Mouse (Mus musculus): Measurements from ENCODE around the gene Sp2. TPM values are rescaled to one million over a fixed set of nuclear protein-coding genes. Genes with fewer than 3 reads are reported as not detected.
A peak's percentile ranks its signal among the peaks of the same experiment; 100 is the strongest.

Gene Sp2
- polyA plus RNA-seq, 1 experiment from 2014 or later, result 10.6 TPM

DNA sequence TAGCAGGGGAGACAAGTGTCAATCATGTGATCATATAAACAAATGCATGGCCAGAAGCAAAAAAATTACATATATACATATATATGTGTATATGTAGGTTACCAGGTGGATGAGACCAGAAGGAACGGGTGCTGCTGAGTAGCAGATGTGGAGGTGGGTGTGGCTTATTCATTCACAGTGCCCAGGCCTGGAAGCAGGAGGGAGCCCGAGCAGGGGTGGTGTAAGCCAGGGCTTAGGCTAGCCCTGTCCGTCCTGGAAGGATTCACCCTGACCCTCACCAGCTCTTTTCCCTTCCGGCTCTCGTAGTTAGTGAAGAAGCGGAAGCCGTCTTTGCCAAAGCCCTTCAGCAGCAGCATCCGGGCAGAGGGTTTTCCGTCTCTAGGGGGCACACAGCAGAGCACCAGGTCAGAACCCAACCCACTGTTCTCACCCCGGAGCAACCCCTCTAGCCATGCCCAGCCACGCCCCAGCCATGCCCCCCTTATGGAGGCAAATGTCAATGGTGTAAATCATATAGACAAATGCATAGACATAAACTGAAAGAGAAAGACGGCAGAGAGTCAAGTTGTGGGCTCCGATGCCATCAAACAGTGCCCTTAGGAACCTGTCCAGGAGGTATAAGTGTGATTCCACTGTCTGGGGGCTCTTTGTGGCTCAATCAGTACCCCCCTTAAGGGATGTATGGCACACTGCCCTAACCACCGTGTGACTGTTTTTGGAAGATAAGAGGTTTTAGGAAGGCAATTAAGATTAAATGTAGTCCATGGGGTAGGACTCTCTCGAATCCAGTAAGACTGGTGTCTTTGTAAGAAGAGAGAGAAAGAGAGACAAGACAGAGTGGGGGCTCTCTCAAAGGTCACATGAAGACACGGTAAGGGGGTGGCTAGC is 41.9 kb downstream of the Sp2 start:
- ATAC-seq (no peak), DNase-seq (ENCODE audit: low spot score) (no peak)
- Histone ChIP-seq H3K27ac (ENCODE audit: low read length) (no peak overlapping the region), H3K4me2 (replicated peaks; ENCODE audit: low read depth, low read length) (no peak overlapping the region), H3K9me3 (ENCODE audit: low read length) (no peaks in the 10 kb centered on the region), H3K27me3 (replicated peaks; ENCODE audit: insufficient read depth, low read length) (no peaks in the 10 kb centered on the region), H3K9ac (replicated peaks; ENCODE audit: low read depth) (no peak overlapping the region), H3K36me3 (ENCODE audit: insufficient read depth, low read length) (no peaks in the 10 kb centered on the region), H3K4me3 (ENCODE audit: low read depth, low read length) (no peak overlapping the region), H3K4me1 (ENCODE audit: insufficient read depth, low read depth, low read length) (peaks cover 6% of the 10 kb centered on the region; the same call in 1 of the 2 replicates)
- 71% methylated on average over 16 of the region's 16 CpGs for WGBS
- no peak for TF ChIP-seq EP300 (IDR thresholded peaks at IDR 0.05)
- no peak for TF ChIP-seq CTCF (IDR thresholded peaks at IDR 0.05)

DNA sequence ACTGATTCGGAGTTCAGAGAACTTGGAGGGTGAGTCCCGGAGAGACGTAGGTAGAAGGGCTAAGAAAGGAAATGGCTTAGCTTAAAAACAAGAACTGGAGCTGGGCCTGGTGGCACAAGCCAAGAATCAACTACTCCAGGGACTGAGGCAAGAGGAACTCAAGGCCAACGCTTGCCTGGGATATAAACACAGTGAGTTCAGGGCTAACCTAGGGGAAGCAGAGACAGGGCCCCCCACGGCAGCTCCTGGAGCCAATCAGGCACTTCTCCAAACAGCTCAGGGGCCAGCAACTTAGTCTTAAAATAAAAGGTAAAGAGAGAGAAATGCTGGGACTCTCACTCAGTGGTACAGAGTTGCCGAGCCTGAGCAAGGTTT is 44.3 kb downstream of the Sp2 start:
- no peak for ATAC-seq
- peak overlapping the region; percentile 11 for H3K27ac ChIP-seq (ENCODE audit: low read length)
- TF ChIP-seq EP300 (IDR thresholded peaks at IDR 0.05) (no peak), CTCF (IDR thresholded peaks at IDR 0.05) (no peak)
- H3K36me3 ChIP-seq (ENCODE audit: insufficient read depth, low read length), result no peaks in the 10 kb centered on the region
- H3K9me3 ChIP-seq (ENCODE audit: low read length), result no peaks in the 10 kb centered on the region
- 69% methylated on average over 6 of the region's 6 CpGs for WGBS
- no peak overlapping the region for H3K4me2 ChIP-seq (replicated peaks; ENCODE audit: low read depth, low read length)
- H3K9ac ChIP-seq (replicated peaks; ENCODE audit: low read depth), result no peak overlapping the region
- H3K27me3 ChIP-seq (replicated peaks; ENCODE audit: insufficient read depth, low read length), result no peaks in the 10 kb centered on the region
- peaks cover 8% of the 10 kb centered on the region; the same call in 1 of the 2 replicates for H3K4me1 ChIP-seq (ENCODE audit: insufficient read depth, low read depth, low read length)
- DNase-seq (ENCODE audit: low spot score), result no peak
- H3K4me3 ChIP-seq (ENCODE audit: low read depth, low read length), result no peak overlapping the region

DNA sequence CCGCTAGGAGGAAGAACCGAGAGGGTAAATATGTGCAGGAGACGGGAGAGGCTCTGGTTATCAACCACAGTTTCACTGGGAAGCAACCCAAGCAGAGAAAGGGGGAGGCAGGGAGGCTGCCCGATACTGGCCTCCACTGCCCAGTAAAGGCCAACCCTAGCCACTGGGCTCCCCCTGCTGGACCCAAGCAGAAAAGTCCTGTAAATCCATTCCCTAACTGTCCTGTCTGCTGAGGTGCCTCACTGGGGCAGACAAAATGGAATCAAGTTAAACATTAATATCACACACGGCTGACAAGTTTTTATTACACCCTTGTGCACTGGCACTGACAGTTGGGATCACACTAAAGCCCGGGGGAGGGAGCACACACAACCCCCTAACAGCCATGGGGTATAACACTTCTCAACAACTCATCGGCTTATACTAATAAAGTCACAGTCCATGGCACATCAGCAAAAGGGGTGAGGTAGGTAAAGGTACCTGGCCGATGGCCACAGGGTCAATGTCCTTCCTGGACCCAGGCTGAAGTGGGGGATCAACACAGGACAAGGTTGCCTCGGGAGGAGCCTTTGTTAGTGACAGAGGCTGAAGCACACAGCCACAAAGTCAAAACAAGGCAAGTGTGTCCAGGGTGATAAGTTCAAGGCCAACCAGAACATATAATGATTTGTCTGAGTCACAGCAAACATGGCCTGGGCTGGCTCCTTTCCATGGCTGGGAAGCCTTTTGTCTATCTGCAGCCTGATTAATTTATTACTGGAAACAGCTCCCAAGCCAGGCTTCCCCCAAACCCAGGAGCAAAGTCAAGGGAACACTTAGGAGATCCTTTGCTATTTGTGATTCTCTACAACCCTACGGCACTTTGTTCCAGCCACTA is 45.0 kb downstream of the Sp2 start:
- 41% methylated on average over 10 of the region's 10 CpGs for WGBS
- TF ChIP-seq EP300 (IDR thresholded peaks at IDR 0.05), result peak; percentile 68; the same call in 1 of the 2 replicates
- peak; percentile 88 for TF ChIP-seq CTCF (IDR thresholded peaks at IDR 0.05)
- Histone ChIP-seq H3K4me3 (ENCODE audit: low read depth, low read length) (no peak overlapping the region), H3K4me2 (replicated peaks; ENCODE audit: low read depth, low read length) (no peak overlapping the region), H3K36me3 (ENCODE audit: insufficient read depth, low read length) (no peaks in the 10 kb centered on the region), H3K9ac (replicated peaks; ENCODE audit: low read depth) (no peak overlapping the region), H3K4me1 (ENCODE audit: insufficient read depth, low read depth, low read length) (peaks cover 5% of the 10 kb centered on the region; the same call in 1 of the 2 replicates), H3K9me3 (ENCODE audit: low read length) (no peaks in the 10 kb centered on the region), H3K27me3 (replicated peaks; ENCODE audit: insufficient read depth, low read length) (no peaks in the 10 kb centered on the region), H3K27ac (ENCODE audit: low read length) (peak overlapping the region; percentile 54)
- peak; percentile 88 for DNase-seq (ENCODE audit: low spot score)
- ATAC-seq, result peak; percentile 59

DNA sequence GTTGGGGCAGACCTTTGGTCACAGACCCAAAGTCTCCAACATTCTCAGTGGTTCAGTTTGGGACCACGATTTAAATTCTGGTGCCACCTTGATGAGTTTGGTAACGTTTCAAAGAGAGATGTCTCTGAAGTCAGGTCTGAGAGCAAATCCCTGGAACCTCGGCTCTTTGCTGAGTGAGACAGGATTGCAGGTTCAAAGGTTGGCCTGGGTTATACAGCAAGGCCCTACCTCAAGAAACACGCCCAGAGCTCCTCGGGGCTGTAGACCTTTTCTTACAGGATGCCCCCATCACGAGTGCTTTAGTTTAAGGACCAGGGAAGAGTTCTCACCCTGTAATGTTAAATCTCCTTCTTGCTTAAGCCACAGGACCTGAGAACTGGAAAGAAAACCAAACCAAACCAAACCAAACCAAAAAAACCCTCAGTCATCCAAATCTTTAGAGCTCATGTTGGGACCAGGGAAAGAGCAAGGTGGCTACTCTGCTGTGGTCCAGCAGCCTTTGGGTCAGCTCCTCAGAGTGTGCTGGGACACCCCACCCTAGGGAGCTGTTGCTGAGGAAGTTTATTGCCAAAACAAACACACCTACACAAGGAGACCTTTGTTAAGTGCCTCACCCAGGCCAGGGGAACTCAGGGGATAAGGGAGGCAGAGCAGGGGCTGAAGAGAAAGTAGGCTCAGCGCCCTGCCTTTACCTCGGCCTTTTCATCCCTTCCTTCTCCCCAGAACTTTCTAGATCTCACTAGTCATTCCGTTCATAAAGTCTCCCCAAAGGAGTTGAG is 46.7 kb downstream of the Sp2 start:
- ATAC-seq (no peak), DNase-seq (ENCODE audit: low spot score) (peak; percentile 67)
- Histone ChIP-seq H3K27me3 (replicated peaks; ENCODE audit: insufficient read depth, low read length) (no peaks in the 10 kb centered on the region), H3K9ac (replicated peaks; ENCODE audit: low read depth) (no peak overlapping the region), H3K36me3 (ENCODE audit: insufficient read depth, low read length) (no peaks in the 10 kb centered on the region), H3K4me3 (ENCODE audit: low read depth, low read length) (no peak overlapping the region), H3K4me1 (ENCODE audit: insufficient read depth, low read depth, low read length) (peaks cover 5% of the 10 kb centered on the region; the same call in 1 of the 2 replicates), H3K4me2 (replicated peaks; ENCODE audit: low read depth, low read length) (no peak overlapping the region), H3K27ac (ENCODE audit: low read length) (peak overlapping the region; percentile 54; the same call in 1 of the 2 replicates), H3K9me3 (ENCODE audit: low read length) (no peaks in the 10 kb centered on the region)
- TF ChIP-seq EP300 (IDR thresholded peaks at IDR 0.05), result no peak
- TF ChIP-seq CTCF (IDR thresholded peaks at IDR 0.05), result no peak
- 62% methylated on average over 9 of the region's 9 CpGs for WGBS

DNA sequence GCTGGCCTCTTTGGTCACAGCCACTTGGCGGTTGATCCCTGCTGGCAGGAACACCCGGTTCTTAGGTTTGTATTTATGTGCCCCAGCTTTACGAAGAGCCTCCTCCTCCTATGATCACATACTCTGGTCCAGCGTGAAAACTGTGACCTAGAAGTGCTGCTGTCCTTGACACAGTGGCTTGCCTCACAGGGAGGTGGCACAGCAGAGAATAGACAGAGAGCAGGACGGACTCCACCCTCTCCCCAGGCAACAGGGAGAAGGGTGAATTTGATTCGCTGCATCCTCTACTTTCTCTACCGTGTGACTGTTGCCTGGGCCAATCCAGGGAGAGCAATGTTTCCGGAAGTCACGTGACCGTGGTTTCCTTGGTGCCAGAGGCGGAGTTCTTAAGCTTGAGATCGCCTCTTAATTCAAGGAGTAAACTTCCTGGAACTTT is 47.8 kb downstream of the Sp2 start:
- WGBS, result 19% methylated on average over 12 of the region's 12 CpGs
- peak; percentile 98 for DNase-seq (ENCODE audit: low spot score)
- H3K27ac ChIP-seq (ENCODE audit: low read length), result peak overlapping the region; percentile 63

More for the DNA sequence above, 47.8 kb downstream of the Sp2 start:
- Histone ChIP-seq H3K27me3 (replicated peaks; ENCODE audit: insufficient read depth, low read length) (no peaks in the 10 kb centered on the region), H3K4me2 (replicated peaks; ENCODE audit: low read depth, low read length) (peak overlapping the region; percentile 36), H3K4me1 (ENCODE audit: insufficient read depth, low read depth, low read length) (peaks cover 5% of the 10 kb centered on the region; the same call in 1 of the 2 replicates), H3K4me3 (ENCODE audit: low read depth, low read length) (no peak overlapping the region), H3K9ac (replicated peaks; ENCODE audit: low read depth) (no peak overlapping the region), H3K36me3 (ENCODE audit: insufficient read depth, low read length) (no peaks in the 10 kb centered on the region), H3K9me3 (ENCODE audit: low read length) (no peaks in the 10 kb centered on the region)
- ATAC-seq, result peak; percentile 91
- TF ChIP-seq EP300 (IDR thresholded peaks at IDR 0.05) (peak; percentile 58; the same call in 1 of the 2 replicates), CTCF (IDR thresholded peaks at IDR 0.05) (no peak)

All from lung, postnatal 0 days (tissue).